ENCODE assay signal across 8 mouse cellular contexts in genomic region chr10:59615981-59616520, GRCm38 (mm10). TPM values are rescaled to one million over a fixed set of nuclear protein-coding genes. Genes with fewer than 3 reads are reported as not detected.
DNase-seq lines count a peak whose midpoint lies in the region; ATAC-seq and TF ChIP-seq lines count a peak whose summit lies in the region.

Gene Gm10322 (plus strand): TSS chr10:59616063.

- peak within 1 kb of the TSS; percentile 94 for H3K9ac ChIP-seq in heart, embryonic 16.5 days (ENCODE audit: low read length)
- peak within 1 kb of the TSS; percentile 86 for H3K9ac ChIP-seq in lung, postnatal 0 days (replicated peaks; ENCODE audit: low read depth)

- H3K27ac ChIP-seq in forebrain, embryonic 10.5 days: peak within 1 kb of the TSS; percentile 94
- peak within 1 kb of the TSS; percentile 91 for H3K27ac ChIP-seq in heart, embryonic 16.5 days (ENCODE audit: low read length)
- H3K27ac ChIP-seq in lung, postnatal 0 days (ENCODE audit: low read length): peak within 1 kb of the TSS; percentile 90

- no peaks in the 10 kb centered on the region for H3K27me3 ChIP-seq in G1E (ENCODE audit: insufficient read depth, low read length)
- no peaks in the 10 kb centered on the region for H3K27me3 ChIP-seq in forebrain, embryonic 10.5 days (ENCODE audit: poor library complexity, severe bottlenecking)
- H3K27me3 ChIP-seq in heart, embryonic 16.5 days (ENCODE audit: control insufficient read depth, insufficient read depth, low read length): no peaks in the 10 kb centered on the region
- no peaks in the 10 kb centered on the region for H3K27me3 ChIP-seq in lung, postnatal 0 days (replicated peaks; ENCODE audit: insufficient read depth, low read length)

- H3K4me2 ChIP-seq in heart, embryonic 16.5 days (ENCODE audit: low read depth, low read length): peak within 1 kb of the TSS; percentile 91
- H3K4me2 ChIP-seq in lung, postnatal 0 days (replicated peaks; ENCODE audit: low read depth, low read length): peak within 1 kb of the TSS; percentile 85

- WGBS in forebrain, embryonic 10.5 days: 1% methylated on average over 45 of the region's 51 CpGs
- WGBS in heart, embryonic 16.5 days: under 1% methylated on average over 44 of the region's 51 CpGs
- 0% methylated on average over 33 of the region's 51 CpGs for WGBS in lung, postnatal 0 days

- peak; percentile 32 for DNase-seq in G1E (ENCODE audit: low spot score)
- peak; percentile 67 for DNase-seq in brain, embryonic 14.5 days (ENCODE audit: low read depth)
- peak; percentile 66 for DNase-seq in forebrain, embryonic 10.5 days (ENCODE audit: extremely low spot score, low spot score)
- DNase-seq in kidney, postnatal 14 days: peak; percentile 80
- DNase-seq in lung, postnatal 0 days (ENCODE audit: low spot score): peak; percentile 89
- peak; percentile 49 for DNase-seq in ovary, postnatal 14 days (ENCODE audit: low spot score)
- peak; percentile 66 to 78 for DNase-seq in urinary bladder, postnatal 4 days (ENCODE audit: low spot score in 2 of 2)

- TF ChIP-seq EP300 in lung, postnatal 0 days (IDR thresholded peaks at IDR 0.05): no peak

- H3K4me3 ChIP-seq in G1E (ENCODE audit: low read depth, low read length): peak within 1 kb of the TSS; percentile 78
- H3K4me3 ChIP-seq in forebrain, embryonic 10.5 days: peak within 1 kb of the TSS; percentile 95
- H3K4me3 ChIP-seq in heart, embryonic 16.5 days (ENCODE audit: low read length): peak within 1 kb of the TSS; percentile 86
- H3K4me3 ChIP-seq in lung, postnatal 0 days (ENCODE audit: low read depth, low read length): peak within 1 kb of the TSS; percentile 96

- ATAC-seq in G1E (ENCODE audit: extremely low read depth, insufficient number of reproducible peaks, low FRiP score, poor library complexity, severe bottlenecking): no peak
- ATAC-seq in heart, embryonic 16.5 days (replicated peaks; ENCODE audit: extremely low read depth, insufficient read depth, low FRiP score): peak; percentile 85
- ATAC-seq in lung, postnatal 0 days: peak; percentile 89

- TF ChIP-seq CTCF in G1E (IDR thresholded peaks at IDR 0.05; ENCODE audit: low read depth, low read length): no peak
- 0 out of 2 replicates have a peak, but pooled peaks have one; percentile 18 for TF ChIP-seq CTCF in brain, embryonic 14.5 days (IDR thresholded peaks at IDR 0.05; ENCODE audit: borderline replicate concordance, extremely low read depth, insufficient read depth, insufficient read length)
- peak; percentile 30 for TF ChIP-seq CTCF in lung, postnatal 0 days (IDR thresholded peaks at IDR 0.05)

- no peaks in the 10 kb centered on the region for H3K9me3 ChIP-seq in G1E (replicated peaks)
- H3K9me3 ChIP-seq in forebrain, embryonic 10.5 days: no peaks in the 10 kb centered on the region
- H3K9me3 ChIP-seq in heart, embryonic 16.5 days (replicated peaks; ENCODE audit: control insufficient read depth, low read length): no peaks in the 10 kb centered on the region
- H3K9me3 ChIP-seq in lung, postnatal 0 days (ENCODE audit: low read length): no peaks in the 10 kb centered on the region

- TF ChIP-seq POLR2A in brain, embryonic 14.5 days (IDR thresholded peaks at IDR 0.05; ENCODE audit: borderline replicate concordance, extremely low read depth, insufficient read depth, insufficient read length, poor library complexity, severe bottlenecking): no peak

- no peaks in the 10 kb centered on the region for H3K36me3 ChIP-seq in G1E (replicated peaks)
- H3K36me3 ChIP-seq in forebrain, embryonic 10.5 days (replicated peaks): no peaks in the 10 kb centered on the region
- H3K36me3 ChIP-seq in heart, embryonic 16.5 days (ENCODE audit: control insufficient read depth, insufficient read depth): no peaks in the 10 kb centered on the region
- no peaks in the 10 kb centered on the region for H3K36me3 ChIP-seq in lung, postnatal 0 days (ENCODE audit: insufficient read depth, low read length)

- peaks cover 11% of the 10 kb centered on the region for H3K4me1 ChIP-seq in G1E (ENCODE audit: insufficient read depth, low read depth, low read length)
- peaks cover 27% of the 10 kb centered on the region for H3K4me1 ChIP-seq in forebrain, embryonic 10.5 days
- H3K4me1 ChIP-seq in heart, embryonic 16.5 days (ENCODE audit: control insufficient read depth, insufficient read depth, low read length): peaks cover 21% of the 10 kb centered on the region
- H3K4me1 ChIP-seq in lung, postnatal 0 days (ENCODE audit: insufficient read depth, low read depth, low read length): peaks cover 8% of the 10 kb centered on the region; the same call in 1 of the 2 replicates

RNA-seq across cellular contexts. Expression of gene Gm10322, which starts in this region (rescaled TPM):
- total RNA-seq in G1E (2014; fragmentation: Nextera tagmentation) (not detected in 2 replicates), G1E (2017) (not detected in 2 replicates)
- polyA plus RNA-seq in G1E (2012): not detected in 2 replicates
- polyA plus RNA-seq in brain, embryonic 14.5 days (2012; rRNA removed): not detected in 2 replicates
- not detected in 2 replicates for polyA plus RNA-seq in forebrain, embryonic 10.5 days (2016; fragmentation: Nextera tagmentation; extraction: Ambion mirVana)
- not detected in 2 replicates for polyA plus RNA-seq in heart, embryonic 16.5 days (2015; fragmentation: Nextera tagmentation; extraction: Ambion mirVana)
- polyA plus RNA-seq in lung, postnatal 0 days (2015; fragmentation: Nextera tagmentation; extraction: Ambion mirVana): not detected in 2 replicates

Comparison
In these comparisons a context has a peak if more than half of its experiments do, and no peak if none do; other contexts are left out.
1. Peak in DNase-seq and H3K4me3 ChIP-seq in G1E; RNA of the gene not detected or under 1 TPM.
2. Peak in DNase-seq in brain, embryonic 14.5 days; RNA of the gene not detected or under 1 TPM.
3. Peak in DNase-seq, H3K4me3 ChIP-seq and H3K27ac ChIP-seq in forebrain, embryonic 10.5 days; RNA of the gene not detected or under 1 TPM.
4. Peak in ATAC-seq, H3K4me3 ChIP-seq, H3K27ac ChIP-seq, H3K9ac ChIP-seq and H3K4me2 ChIP-seq in heart, embryonic 16.5 days; RNA of the gene not detected or under 1 TPM.
5. Peak in DNase-seq, ATAC-seq, H3K4me3 ChIP-seq, H3K27ac ChIP-seq, H3K9ac ChIP-seq and H3K4me2 ChIP-seq in lung, postnatal 0 days; RNA of the gene not detected or under 1 TPM.
6. DNase-seq: peak in every context shown above with its lines; median percentile 89 in lung, postnatal 0 days; 80 in kidney, postnatal 14 days; 72 in urinary bladder, postnatal 4 days; 67 in brain, embryonic 14.5 days; 66 in forebrain, embryonic 10.5 days; 49 in ovary, postnatal 14 days; 32 in G1E.